Mouse (Mus musculus) liver, adult 2 months (tissue): ENCODE measurements around the gene Lrrc4b.

Source experiments
- CTCF ChIP-seq: fragments of 200-500 bp; IDR thresholded peaks from 2 replicates; pipeline ENCODE4 v1.5.1; 2011; ENCODE audit warnings: low read depth, low read length, control low read depth
- POLR2A ChIP-seq: fragments of 200-500 bp; IDR thresholded peaks from 2 replicates; pipeline ENCODE4 v1.6.1; 2011; ENCODE audit warnings: low read length, control low read depth; ENCODE audit not compliant: insufficient read depth; ENCODE audit errors: extremely low read depth

- no peak for TF ChIP-seq CTCF
- TF ChIP-seq POLR2A = no peak
Measured at GRCm38 (mm10) chr7:44411144-44411543, 17.7 kb upstream of the Lrrc4b start.
